Mouse (Mus musculus): ENCODE measurements around the gene Tgm3.

Tgm3 gene

DNA sequence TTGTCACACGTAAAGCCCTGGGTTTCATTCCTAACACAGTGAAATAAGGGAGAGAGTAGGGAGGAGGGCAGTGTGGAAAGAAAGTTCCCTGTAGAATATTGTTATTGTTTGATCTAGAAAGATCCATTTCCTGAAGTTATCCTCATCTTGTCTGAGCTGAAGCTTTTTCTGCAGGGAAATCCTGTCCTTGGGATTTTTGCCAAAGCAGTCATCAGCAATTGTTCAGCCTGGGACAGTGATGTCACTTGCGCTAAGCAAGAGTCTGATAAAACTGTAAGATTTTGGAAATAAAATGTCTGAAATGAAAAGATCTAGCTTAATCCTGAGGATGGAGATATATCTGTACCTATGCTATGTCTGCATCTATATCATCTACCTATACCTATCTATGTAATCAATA lies 58.2 kb downstream of the Tgm3 start:
- no peak for DNase-seq (ENCODE audit: low spot score in 2 of 2)

Measured in spleen, postnatal 36 days (tissue).